Mouse (Mus musculus) midbrain, embryonic 13.5 days (tissue): ENCODE measurements around the gene Lpar1. TPM values are rescaled to one million over a fixed set of nuclear protein-coding genes. Genes with fewer than 3 reads are reported as not detected.

Experiments used
- ATAC-seq: fragments of 200-750 bp; cut with Nextera tagmentation; 2 replicates; pipeline ENCODE4 v1.8.0; 2017; ENCODE audit warnings: mild to moderate bottlenecking, moderate TSS enrichment, moderate library complexity
- H3K27ac ChIP-seq: fragments of 300-500 bp; sonication (generic); 2 replicates; pipeline ENCODE4 v1.5.1; 2015; ENCODE audit warnings: inconsistent platforms, mild to moderate bottlenecking, moderate library complexity
- H3K27me3 ChIP-seq: fragments of 300-500 bp; sonication (generic); 2 replicates; pipeline ENCODE4 v1.6.1; 2015; ENCODE audit warnings: mild to moderate bottlenecking, inconsistent platforms
- H3K36me3 ChIP-seq: fragments of 300-500 bp; sonication (generic); 2 replicates; pipeline ENCODE4 v1.6.1; 2015; ENCODE audit warnings: mild to moderate bottlenecking, inconsistent platforms
- H3K4me1 ChIP-seq: fragments of 300-500 bp; sonication (generic); replicated peaks from 2 replicates; pipeline ENCODE4 v1.6.1; 2015; ENCODE audit warnings: inconsistent platforms
- H3K4me2 ChIP-seq: fragments of 300-500 bp; sonication (generic); replicated peaks from 2 replicates; pipeline ENCODE4 v1.6.1; 2015; ENCODE audit warnings: moderate library complexity, mild to moderate bottlenecking, inconsistent platforms
- H3K4me3 ChIP-seq: fragments of 300-500 bp; sonication (generic); replicated peaks from 2 replicates; pipeline ENCODE4 v1.5.1; 2015; ENCODE audit warnings: mild to moderate bottlenecking, inconsistent platforms
- H3K9ac ChIP-seq: fragments of 300-500 bp; sonication (generic); replicated peaks from 2 replicates; pipeline ENCODE4 v1.6.1; 2015; ENCODE audit warnings: mild to moderate bottlenecking, inconsistent platforms
- H3K9me3 ChIP-seq: fragments of 300-500 bp; sonication (generic); 2 replicates; pipeline ENCODE4 v1.6.1; 2016; ENCODE audit warnings: mild to moderate bottlenecking, inconsistent platforms
- WGBS: fragments of 180-500 bp; shearing (Covaris S2); methylation state at CpG from one replicate; pipeline ENCODE4 v1.1.7; 2015; 5-methylcytosine and 5-hydroxymethylcytosine counted together
- polyA plus RNA-seq: library from polyadenylated mRNA; unstranded; fragments of >200 nt; fragmentation: Nextera tagmentation; extraction: Ambion mirVana; gene quantifications from 2 replicates; pipeline ENCODE4 v1.2.1, GENCODE M21; 2015

Lpar1 gene
- polyA plus RNA-seq, 1 experiment from 2014 or later: 18.2 TPM

DNA sequence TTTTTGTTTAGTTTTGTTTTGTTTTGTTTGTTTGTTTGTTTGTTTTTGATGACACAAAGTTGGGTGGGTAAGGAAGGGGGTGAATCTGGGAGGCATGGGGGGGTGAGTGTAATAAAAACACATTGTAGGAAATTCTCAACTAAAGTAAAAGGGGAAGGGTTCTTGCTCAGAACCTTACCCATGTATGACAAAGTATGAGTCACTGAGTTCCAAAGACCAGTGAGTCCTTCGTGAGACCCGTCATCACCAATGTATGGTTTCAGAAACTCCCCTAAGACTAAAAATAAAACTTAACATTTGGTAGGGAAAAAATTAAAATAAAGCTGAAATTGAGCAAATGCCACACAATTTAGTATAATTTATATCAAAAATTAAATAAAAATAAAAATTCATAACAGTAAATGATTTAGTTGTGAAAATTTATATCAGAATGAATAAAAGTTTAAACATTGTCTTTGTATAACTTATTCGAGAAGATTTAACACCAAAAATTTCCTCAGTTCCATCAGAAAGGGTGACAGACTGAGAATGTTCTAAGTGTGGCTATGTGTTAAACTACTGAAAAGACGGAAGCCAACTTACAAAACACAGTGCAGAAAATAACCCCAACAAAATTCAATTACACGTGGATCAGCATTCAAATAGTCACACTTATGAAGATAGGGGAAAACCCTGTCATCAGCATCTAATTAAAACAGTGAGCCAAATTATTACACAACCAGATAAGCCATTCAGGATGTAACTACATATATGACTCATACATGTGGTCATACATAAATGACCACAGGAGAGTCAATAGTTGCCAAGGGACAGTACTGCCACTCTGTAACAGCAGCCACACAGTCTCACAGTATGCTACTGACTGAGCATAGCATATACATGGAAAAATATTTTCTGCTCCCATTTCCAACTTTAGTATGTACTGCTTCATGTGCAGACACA is 83.8 kb downstream of the Lpar1 start:
- Histone ChIP-seq H3K27me3 (no peaks in the 10 kb centered on the region), H3K4me3 (no peak overlapping the region), H3K4me2 (no peak overlapping the region), H3K9ac (no peak overlapping the region), H3K36me3 (no peaks in the 10 kb centered on the region), H3K4me1 (no peaks in the 10 kb centered on the region), H3K9me3 (no peaks in the 10 kb centered on the region), H3K27ac (no peak overlapping the region)
- ATAC-seq: no peak
- 90% methylated on average over 5 of the region's 5 CpGs for WGBS

- no peak overlapping the region for H3K4me2 ChIP-seq
- no peaks in the 10 kb centered on the region for H3K9me3 ChIP-seq
- no peaks in the 10 kb centered on the region for H3K36me3 ChIP-seq
- no peaks in the 10 kb centered on the region for H3K4me1 ChIP-seq
- ATAC-seq: no peak
- WGBS: 89% methylated on average over 7 of the region's 7 CpGs
- no peak overlapping the region for H3K9ac ChIP-seq
- no peak overlapping the region for H3K4me3 ChIP-seq
- no peaks in the 10 kb centered on the region for H3K27me3 ChIP-seq
- H3K27ac ChIP-seq: no peak overlapping the region
Measured at GRCm38 (mm10) chr4:58469035-58469434, 84.7 kb downstream of the Lpar1 start.

- H3K9ac ChIP-seq: no peak overlapping the region
- WGBS: 94% methylated on average over 5 of the region's 5 CpGs
- no peak for ATAC-seq
- H3K4me2 ChIP-seq: no peak overlapping the region
- H3K36me3 ChIP-seq: no peaks in the 10 kb centered on the region
- no peak overlapping the region for H3K27ac ChIP-seq
- H3K4me1 ChIP-seq: no peaks in the 10 kb centered on the region
- H3K27me3 ChIP-seq: no peaks in the 10 kb centered on the region
- H3K9me3 ChIP-seq: no peaks in the 10 kb centered on the region
- no peak overlapping the region for H3K4me3 ChIP-seq
Measured at GRCm38 (mm10) chr4:58465586-58465985, 88.1 kb downstream of the Lpar1 start.

GRCm38 (mm10) chr4:58464390-58465164 is 89.1 kb downstream of the Lpar1 start:
- no peaks in the 10 kb centered on the region for H3K4me1 ChIP-seq
- no peaks in the 10 kb centered on the region for H3K9me3 ChIP-seq
- H3K4me3 ChIP-seq: no peak overlapping the region
- WGBS: 92% methylated on average over 13 of the region's 13 CpGs
- H3K27me3 ChIP-seq: no peaks in the 10 kb centered on the region
- no peak for ATAC-seq
- H3K36me3 ChIP-seq: no peaks in the 10 kb centered on the region
- no peak overlapping the region for H3K9ac ChIP-seq
- H3K27ac ChIP-seq: no peak overlapping the region
- H3K4me2 ChIP-seq: no peak overlapping the region

DNA sequence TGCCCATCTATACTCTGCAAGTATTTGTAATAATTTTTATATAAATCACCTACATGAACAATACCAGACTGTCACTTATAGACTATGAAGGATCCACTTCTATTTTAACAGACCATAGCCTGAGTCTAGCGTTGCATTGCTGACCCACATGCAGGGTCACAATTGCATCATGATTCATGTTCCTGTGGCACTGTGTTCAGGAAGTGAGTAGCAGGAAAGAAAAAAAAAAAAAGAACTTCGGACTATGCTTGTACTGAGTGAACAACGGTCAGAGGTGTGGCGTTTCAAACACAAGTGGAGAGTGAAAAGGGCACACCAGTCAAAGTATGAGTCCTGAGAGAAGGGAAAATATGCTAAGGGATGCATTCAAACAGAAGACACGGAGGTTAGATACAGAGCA is 90.7 kb downstream of the Lpar1 start:
- Histone ChIP-seq H3K4me3 (no peak overlapping the region), H3K4me1 (no peaks in the 10 kb centered on the region), H3K36me3 (no peaks in the 10 kb centered on the region), H3K27me3 (no peaks in the 10 kb centered on the region), H3K4me2 (no peak overlapping the region), H3K9me3 (no peaks in the 10 kb centered on the region), H3K27ac (no peak overlapping the region), H3K9ac (no peak overlapping the region)
- 91% methylated on average over 5 of the region's 5 CpGs for WGBS
- no peak for ATAC-seq

DNA sequence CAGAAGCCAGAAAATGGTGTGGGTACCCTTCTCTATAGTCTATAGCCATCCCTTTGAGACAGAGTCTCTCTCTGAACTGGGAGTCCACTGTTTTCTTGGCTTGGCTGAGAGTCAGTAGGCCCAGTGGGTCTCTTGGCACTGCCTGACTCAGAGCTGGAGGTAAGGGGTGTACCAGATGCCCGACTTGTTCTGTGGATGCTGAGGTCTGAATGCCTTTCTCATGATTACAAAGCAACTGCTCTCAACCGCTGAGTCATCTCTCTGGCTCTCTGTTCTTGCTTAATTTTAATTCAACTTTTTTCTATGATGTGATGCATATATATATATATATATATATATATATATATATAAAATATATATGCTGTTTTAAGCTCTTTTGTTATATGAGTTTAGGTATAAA is 91.1 kb downstream of the Lpar1 start:
- Histone ChIP-seq H3K4me3 (no peak overlapping the region), H3K4me1 (no peaks in the 10 kb centered on the region), H3K4me2 (no peak overlapping the region), H3K9ac (no peak overlapping the region), H3K27ac (no peak overlapping the region), H3K36me3 (no peaks in the 10 kb centered on the region), H3K9me3 (no peaks in the 10 kb centered on the region), H3K27me3 (no peaks in the 10 kb centered on the region)
- ATAC-seq: no peak
- WGBS: 97% methylated on average over 2 of the region's 2 CpGs

- Histone ChIP-seq H3K36me3 (no peaks in the 10 kb centered on the region), H3K27ac (no peak overlapping the region), H3K27me3 (no peaks in the 10 kb centered on the region), H3K9me3 (no peaks in the 10 kb centered on the region), H3K4me1 (no peaks in the 10 kb centered on the region), H3K4me2 (no peak overlapping the region), H3K9ac (no peak overlapping the region), H3K4me3 (no peak overlapping the region)
- WGBS: 87% methylated on average over 4 of the region's 4 CpGs
- ATAC-seq: no peak
Measured at GRCm38 (mm10) chr4:58453334-58453733, 100.4 kb downstream of the Lpar1 start.

DNA sequence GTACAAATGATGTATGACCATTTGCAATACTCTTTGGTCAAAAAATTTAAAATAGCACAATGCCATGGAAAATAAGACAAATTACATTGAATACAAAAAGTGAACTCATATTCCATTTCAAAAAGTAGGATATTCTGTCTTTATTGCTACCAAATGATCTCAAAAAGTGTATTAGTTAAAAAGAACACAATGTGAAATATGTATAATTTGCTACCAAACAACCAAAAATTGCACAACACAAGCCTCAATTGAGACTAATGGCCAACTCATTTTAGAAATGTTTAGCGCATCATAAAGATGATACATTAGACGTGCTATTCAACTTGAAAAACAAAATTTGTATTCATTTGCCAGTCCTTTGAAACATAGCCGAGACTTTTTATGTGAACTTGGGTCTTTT is 104.9 kb downstream of the Lpar1 start:
- Histone ChIP-seq H3K36me3 (no peaks in the 10 kb centered on the region), H3K27ac (no peak overlapping the region), H3K4me1 (no peaks in the 10 kb centered on the region), H3K4me2 (no peak overlapping the region), H3K4me3 (no peak overlapping the region), H3K9me3 (no peaks in the 10 kb centered on the region), H3K9ac (no peak overlapping the region), H3K27me3 (no peaks in the 10 kb centered on the region)
- 87% methylated on average over 3 of the region's 3 CpGs for WGBS
- no peak for ATAC-seq

DNA sequence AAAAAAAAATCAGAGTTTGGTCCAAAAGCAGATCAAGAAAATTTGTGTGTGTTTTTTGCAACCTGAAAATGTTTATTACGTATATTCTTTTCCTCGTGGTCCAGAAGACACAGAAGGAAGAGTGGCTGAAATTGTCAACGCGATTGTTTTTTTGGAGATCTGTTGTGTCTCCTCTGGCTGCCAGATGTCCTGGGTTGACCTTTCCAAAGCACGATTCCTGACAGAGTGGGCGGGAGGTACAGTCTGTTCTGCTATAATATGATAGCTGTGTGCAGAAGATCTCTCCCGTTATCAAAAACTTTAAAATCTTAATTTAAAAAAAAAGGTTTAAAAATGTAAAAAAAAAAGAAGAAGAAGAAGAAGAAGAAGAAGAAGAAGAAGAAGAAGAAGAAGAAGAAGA is 105.9 kb downstream of the Lpar1 start:
- 91% methylated on average over 7 of the region's 7 CpGs for WGBS
- ATAC-seq: no peak
- H3K9ac ChIP-seq: no peak overlapping the region

GRCm38 (mm10) chr4:58445846-58446245 is 107.9 kb downstream of the Lpar1 start:
- ATAC-seq: no peak
- WGBS: 79% methylated on average over 6 of the region's 6 CpGs
- no peaks in the 10 kb centered on the region for H3K4me1 ChIP-seq
- H3K4me2 ChIP-seq: no peak overlapping the region
- no peaks in the 10 kb centered on the region for H3K27me3 ChIP-seq
- no peaks in the 10 kb centered on the region for H3K9me3 ChIP-seq
- no peak overlapping the region for H3K4me3 ChIP-seq
- H3K36me3 ChIP-seq: no peaks in the 10 kb centered on the region
- no peak overlapping the region for H3K9ac ChIP-seq
- H3K27ac ChIP-seq: no peak overlapping the region

More for the DNA sequence above, 105.9 kb downstream of the Lpar1 start:
- Histone ChIP-seq H3K27me3 (no peaks in the 10 kb centered on the region), H3K4me3 (no peak overlapping the region), H3K27ac (no peak overlapping the region), H3K36me3 (no peaks in the 10 kb centered on the region), H3K4me2 (no peak overlapping the region), H3K9me3 (no peaks in the 10 kb centered on the region), H3K4me1 (no peaks in the 10 kb centered on the region)

- no peak for ATAC-seq
- H3K27ac ChIP-seq: no peak overlapping the region
- H3K27me3 ChIP-seq: no peaks in the 10 kb centered on the region
- H3K4me1 ChIP-seq: peaks cover 6% of the 10 kb centered on the region; the same call in 1 of the 2 replicates
- H3K9me3 ChIP-seq: no peaks in the 10 kb centered on the region
- no peak overlapping the region for H3K9ac ChIP-seq
- H3K4me2 ChIP-seq: no peak overlapping the region
- no peaks in the 10 kb centered on the region for H3K36me3 ChIP-seq
- WGBS: 61% methylated on average over 5 of the region's 5 CpGs
- no peak overlapping the region for H3K4me3 ChIP-seq
Measured at GRCm38 (mm10) chr4:58442338-58442737, 111.4 kb downstream of the Lpar1 start.

GRCm38 (mm10) chr4:58438654-58439053 is 115.0 kb downstream of the Lpar1 start:
- Histone ChIP-seq H3K4me1 (peaks cover 6% of the 10 kb centered on the region; the same call in 1 of the 2 replicates), H3K4me2 (no peak overlapping the region), H3K27me3 (no peaks in the 10 kb centered on the region), H3K27ac (peak overlapping the region; percentile 14; the same call in 1 of the 2 replicates), H3K9me3 (no peaks in the 10 kb centered on the region), H3K36me3 (no peaks in the 10 kb centered on the region), H3K9ac (no peak overlapping the region), H3K4me3 (no peak overlapping the region)
- 70% methylated on average over 7 of the region's 7 CpGs for WGBS
- no peak for ATAC-seq
